Mouse (Mus musculus): Measurements from ENCODE around the gene Vamp2. TPM values are rescaled to one million over a fixed set of nuclear protein-coding genes. Genes with fewer than 3 reads are reported as not detected.

The Vamp2 gene
- polyA plus RNA-seq, 1 experiment from 2014 or later, result 385 TPM

DNA sequence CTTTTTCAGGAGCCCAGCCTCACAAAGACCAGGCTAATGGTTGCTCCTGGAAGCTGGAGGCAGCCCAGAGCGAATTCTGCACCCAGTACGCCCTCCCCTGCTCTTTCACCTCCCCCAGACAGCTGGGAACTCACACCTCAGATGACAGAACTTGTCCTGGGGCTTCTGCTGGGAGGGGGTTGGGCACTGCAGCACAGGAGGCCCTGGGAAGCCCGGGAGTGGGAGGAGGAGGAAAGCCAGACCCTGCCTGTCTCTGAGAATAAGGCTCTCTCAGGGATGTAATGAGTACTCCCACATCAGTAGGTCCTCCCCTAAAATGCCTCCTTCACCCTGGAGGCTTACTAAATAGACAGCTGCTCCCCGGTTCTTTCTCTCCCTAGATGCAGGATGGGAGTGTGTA is 1.2 kb upstream of the Vamp2 start:
- no peaks in the 10 kb centered on the region for H3K9me3 ChIP-seq (ENCODE audit: control insufficient read depth, low read length)
- 32% methylated on average over 4 of the region's 4 CpGs for WGBS
- H3K36me3 ChIP-seq (ENCODE audit: control insufficient read depth, insufficient read depth, low read length), result 0 out of 2 replicates have a peak, but pooled peaks cover 8% of the 10 kb centered on the region
- no peaks in the 10 kb centered on the region for H3K27me3 ChIP-seq (ENCODE audit: control insufficient read depth, insufficient read depth, low read length)
- no peak for ATAC-seq (ENCODE audit: low read depth)
- H3K4me1 ChIP-seq (ENCODE audit: control insufficient read depth, insufficient read depth, low read length), result peaks cover 20% of the 10 kb centered on the region
- H3K4me3 ChIP-seq (ENCODE audit: low read depth, low read length), result no peak overlapping the region
- no peak overlapping the region for H3K4me2 ChIP-seq (ENCODE audit: low read depth, low read length)
- H3K9ac ChIP-seq (replicated peaks; ENCODE audit: low read depth, low read length), result no peak overlapping the region
- H3K27ac ChIP-seq (ENCODE audit: low read depth, low read length), result peak overlapping the region; percentile 95; the same call in 1 of the 2 replicates

DNA sequence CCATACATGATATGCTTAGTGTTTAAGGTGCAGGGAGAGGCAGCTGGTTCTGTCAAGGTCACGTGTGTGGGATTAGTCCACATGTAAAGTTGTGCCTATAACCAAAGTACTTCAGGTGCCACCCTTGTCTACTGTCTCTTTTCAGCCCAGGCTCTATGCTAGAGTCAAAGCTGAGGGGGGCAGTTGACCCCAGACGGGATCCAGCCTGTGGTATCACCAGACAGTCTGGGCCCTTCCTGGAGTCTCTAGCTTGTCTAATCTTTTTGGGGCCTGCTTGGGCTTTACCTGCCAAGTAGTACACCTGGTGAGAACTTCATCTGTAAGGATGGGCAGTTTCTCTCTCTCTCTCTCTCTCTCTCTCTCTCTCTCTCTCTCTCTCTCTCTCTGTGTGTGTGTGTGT is 693 bp upstream of the Vamp2 start:
- Histone ChIP-seq H3K9me3 (ENCODE audit: control insufficient read depth, low read length) (no peaks in the 10 kb centered on the region), H3K27ac (ENCODE audit: low read depth, low read length) (peak overlapping the region; percentile 95), H3K36me3 (ENCODE audit: control insufficient read depth, insufficient read depth, low read length) (0 out of 2 replicates have a peak, but pooled peaks cover 8% of the 10 kb centered on the region), H3K4me3 (ENCODE audit: low read depth, low read length) (no peak overlapping the region), H3K4me1 (ENCODE audit: control insufficient read depth, insufficient read depth, low read length) (peaks cover 20% of the 10 kb centered on the region), H3K27me3 (ENCODE audit: control insufficient read depth, insufficient read depth, low read length) (no peaks in the 10 kb centered on the region), H3K4me2 (ENCODE audit: low read depth, low read length) (peak overlapping the region; percentile 98), H3K9ac (replicated peaks; ENCODE audit: low read depth, low read length) (no peak overlapping the region)
- 60% methylated on average over 2 of the region's 2 CpGs for WGBS
- ATAC-seq (ENCODE audit: low read depth), result no peak

DNA sequence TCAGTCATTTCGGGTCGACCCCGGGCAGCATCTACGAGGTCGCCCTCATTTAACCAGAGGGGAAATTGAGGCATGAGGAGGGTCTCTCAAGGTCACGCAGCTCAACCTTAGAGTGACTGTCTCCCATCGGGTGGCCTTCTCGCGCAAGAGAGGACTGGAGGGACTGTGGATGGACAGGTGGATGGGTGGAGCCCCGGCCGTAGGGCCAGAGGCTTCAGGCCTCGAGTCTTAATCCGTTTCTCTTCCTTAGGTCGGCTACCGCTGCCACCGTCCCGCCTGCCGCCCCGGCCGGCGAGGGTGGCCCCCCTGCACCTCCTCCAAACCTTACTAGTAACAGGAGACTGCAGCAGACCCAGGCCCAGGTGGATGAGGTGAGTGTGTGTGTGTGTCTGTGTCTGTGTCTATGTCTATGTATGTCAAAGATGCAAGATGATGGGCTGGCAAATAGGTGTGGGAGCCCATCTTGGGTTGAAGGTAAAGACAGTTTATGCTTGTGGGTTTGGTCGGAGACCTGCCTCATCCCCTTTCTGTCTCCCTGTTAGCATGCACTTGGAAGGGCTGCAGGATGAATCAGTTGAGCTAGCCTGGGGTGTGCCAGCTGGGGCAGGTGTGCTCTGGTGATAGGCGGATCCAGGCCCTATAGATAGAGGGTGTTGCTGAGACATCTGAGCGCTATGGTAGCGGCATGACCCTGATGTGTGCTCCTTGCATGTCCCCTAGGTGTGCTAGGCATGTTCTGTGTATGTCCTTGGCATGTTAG is 746 bp downstream of the Vamp2 start:
- ATAC-seq (ENCODE audit: low read depth), result peak; percentile 12; the same call in 1 of the 2 replicates
- Histone ChIP-seq H3K4me1 (ENCODE audit: control insufficient read depth, insufficient read depth, low read length) (peaks cover 20% of the 10 kb centered on the region), H3K4me3 (ENCODE audit: low read depth, low read length) (peak overlapping the region; percentile 100), H3K9ac (replicated peaks; ENCODE audit: low read depth, low read length) (peak overlapping the region; percentile 100), H3K36me3 (ENCODE audit: control insufficient read depth, insufficient read depth, low read length) (0 out of 2 replicates have a peak, but pooled peaks cover 8% of the 10 kb centered on the region), H3K9me3 (ENCODE audit: control insufficient read depth, low read length) (no peaks in the 10 kb centered on the region), H3K27me3 (ENCODE audit: control insufficient read depth, insufficient read depth, low read length) (no peaks in the 10 kb centered on the region), H3K4me2 (ENCODE audit: low read depth, low read length) (peak overlapping the region; percentile 98), H3K27ac (ENCODE audit: low read depth, low read length) (peak overlapping the region; percentile 95)
- WGBS, result 11% methylated on average over 25 of the region's 25 CpGs

DNA sequence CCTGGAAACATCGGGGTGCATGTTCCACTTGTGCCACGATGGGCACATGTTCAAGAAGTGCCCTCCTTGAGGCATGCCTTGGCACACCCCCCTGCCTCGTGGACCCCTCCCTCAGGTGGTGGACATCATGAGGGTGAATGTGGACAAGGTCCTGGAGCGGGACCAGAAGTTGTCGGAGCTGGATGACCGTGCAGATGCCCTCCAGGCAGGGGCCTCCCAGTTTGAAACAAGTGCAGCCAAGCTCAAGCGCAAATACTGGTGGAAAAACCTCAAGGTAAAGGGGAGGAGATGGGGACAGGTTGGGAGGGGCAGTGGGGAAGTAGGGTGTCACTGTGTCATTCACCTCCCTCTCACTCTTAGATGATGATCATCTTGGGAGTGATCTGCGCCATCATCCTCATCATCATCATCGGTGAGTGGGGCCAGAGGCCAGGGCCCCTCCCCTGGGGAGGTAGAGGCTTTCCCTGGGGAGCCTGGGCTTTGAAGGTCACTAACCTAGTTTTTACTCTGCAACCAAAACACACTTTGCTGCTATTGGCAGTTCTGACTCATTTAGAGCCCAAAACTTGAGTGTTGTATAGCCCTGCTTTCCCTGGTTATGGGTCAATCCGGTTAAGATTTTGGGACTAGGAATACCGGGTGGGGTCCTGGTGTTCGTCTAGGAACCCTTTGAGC is 1.5 kb downstream of the Vamp2 start:
- H3K4me2 ChIP-seq (ENCODE audit: low read depth, low read length), result peak overlapping the region; percentile 98
- 0 out of 2 replicates have a peak, but pooled peaks cover 8% of the 10 kb centered on the region for H3K36me3 ChIP-seq (ENCODE audit: control insufficient read depth, insufficient read depth, low read length)
- H3K4me1 ChIP-seq (ENCODE audit: control insufficient read depth, insufficient read depth, low read length), result peaks cover 20% of the 10 kb centered on the region
- WGBS, result 88% methylated on average over 12 of the region's 12 CpGs
- H3K9me3 ChIP-seq (ENCODE audit: control insufficient read depth, low read length), result no peaks in the 10 kb centered on the region
- H3K27ac ChIP-seq (ENCODE audit: low read depth, low read length), result no peak overlapping the region
- H3K9ac ChIP-seq (replicated peaks; ENCODE audit: low read depth, low read length), result peak overlapping the region; percentile 100
- no peak for ATAC-seq (ENCODE audit: low read depth)
- no peaks in the 10 kb centered on the region for H3K27me3 ChIP-seq (ENCODE audit: control insufficient read depth, insufficient read depth, low read length)
- peak overlapping the region; percentile 100 for H3K4me3 ChIP-seq (ENCODE audit: low read depth, low read length)

DNA sequence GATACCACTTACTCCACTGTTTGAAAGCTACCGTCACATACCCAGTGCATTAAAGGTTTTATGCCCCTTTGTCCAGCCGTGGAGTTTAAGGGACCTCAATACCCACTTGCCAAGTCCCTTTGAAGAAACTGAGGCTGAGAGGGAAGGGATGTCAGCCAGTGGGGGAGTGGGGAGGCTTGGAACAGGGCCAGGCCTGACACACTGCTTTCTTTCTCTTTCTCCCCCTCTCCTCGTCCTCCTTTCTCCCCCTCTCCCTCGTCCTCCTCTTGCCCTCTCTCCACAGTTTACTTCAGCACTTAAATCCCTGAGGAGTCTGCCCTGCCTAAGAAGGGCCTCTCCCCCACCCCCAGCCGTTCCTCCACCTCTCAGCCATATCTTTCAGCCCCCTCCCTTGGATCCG is 2.1 kb downstream of the Vamp2 start:
- 59% methylated on average over 6 of the region's 6 CpGs for WGBS
- H3K4me3 ChIP-seq (ENCODE audit: low read depth, low read length), result no peak overlapping the region

DNA sequence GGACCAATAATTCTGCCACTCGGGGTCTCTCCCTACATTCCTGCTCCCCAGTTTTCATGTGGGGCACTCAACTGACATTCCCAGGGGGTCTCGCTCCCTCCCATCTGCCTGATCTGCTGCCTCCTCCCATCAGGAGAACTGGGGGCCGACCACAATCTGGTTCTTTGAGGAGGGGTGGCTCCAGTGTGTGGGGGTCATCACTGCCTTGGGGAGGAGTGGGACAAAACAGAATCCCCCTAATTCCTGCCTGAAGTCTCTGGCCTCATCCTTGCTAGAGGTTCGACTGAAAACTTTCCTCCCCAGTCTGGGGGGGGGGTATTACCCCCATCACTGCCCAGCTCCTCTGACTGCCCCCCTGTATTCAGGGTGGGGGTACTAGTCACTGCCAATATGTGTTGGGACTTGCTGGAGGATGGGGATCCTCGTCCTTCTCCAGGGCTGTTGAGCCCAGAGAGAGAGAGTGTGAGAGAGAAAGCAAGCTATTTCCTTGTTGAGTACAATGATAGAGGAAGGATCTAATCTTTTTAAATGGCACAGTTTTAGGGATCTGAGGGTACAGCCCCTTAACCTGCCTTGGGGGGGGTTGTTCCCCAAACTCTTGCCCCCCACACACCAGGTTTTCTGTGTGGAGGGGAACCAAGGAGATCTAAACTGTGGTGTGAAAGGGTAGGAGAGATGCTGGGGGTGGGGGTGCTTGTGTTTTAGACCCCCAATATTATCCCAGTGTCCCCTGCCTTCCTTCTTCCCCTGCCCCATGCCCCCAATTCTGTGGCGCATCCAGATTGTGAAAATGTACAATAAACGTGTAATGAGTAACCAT is 3.5 kb downstream of the Vamp2 start:
- Histone ChIP-seq H3K36me3 (ENCODE audit: control insufficient read depth, insufficient read depth, low read length) (0 out of 2 replicates have a peak, but pooled peaks cover 8% of the 10 kb centered on the region), H3K9ac (replicated peaks; ENCODE audit: low read depth, low read length) (no peak overlapping the region), H3K27me3 (ENCODE audit: control insufficient read depth, insufficient read depth, low read length) (no peaks in the 10 kb centered on the region), H3K27ac (ENCODE audit: low read depth, low read length) (no peak overlapping the region), H3K9me3 (ENCODE audit: control insufficient read depth, low read length) (no peaks in the 10 kb centered on the region), H3K4me1 (ENCODE audit: control insufficient read depth, insufficient read depth, low read length) (peaks cover 28% of the 10 kb centered on the region), H3K4me3 (ENCODE audit: low read depth, low read length) (no peak overlapping the region), H3K4me2 (ENCODE audit: low read depth, low read length) (no peak overlapping the region)
- WGBS, result 67% methylated on average over 7 of the region's 7 CpGs
- no peak for ATAC-seq (ENCODE audit: low read depth)

More for the DNA sequence above, 2.1 kb downstream of the Vamp2 start:
- Histone ChIP-seq H3K9me3 (ENCODE audit: control insufficient read depth, low read length) (no peaks in the 10 kb centered on the region), H3K4me2 (ENCODE audit: low read depth, low read length) (peak overlapping the region; percentile 98; the same call in 1 of the 2 replicates), H3K9ac (replicated peaks; ENCODE audit: low read depth, low read length) (peak overlapping the region; percentile 100; the same call in 1 of the 2 replicates), H3K4me1 (ENCODE audit: control insufficient read depth, insufficient read depth, low read length) (peaks cover 21% of the 10 kb centered on the region), H3K27ac (ENCODE audit: low read depth, low read length) (no peak overlapping the region), H3K27me3 (ENCODE audit: control insufficient read depth, insufficient read depth, low read length) (no peaks in the 10 kb centered on the region), H3K36me3 (ENCODE audit: control insufficient read depth, insufficient read depth, low read length) (0 out of 2 replicates have a peak, but pooled peaks cover 8% of the 10 kb centered on the region)
- ATAC-seq (ENCODE audit: low read depth), result no peak

DNA sequence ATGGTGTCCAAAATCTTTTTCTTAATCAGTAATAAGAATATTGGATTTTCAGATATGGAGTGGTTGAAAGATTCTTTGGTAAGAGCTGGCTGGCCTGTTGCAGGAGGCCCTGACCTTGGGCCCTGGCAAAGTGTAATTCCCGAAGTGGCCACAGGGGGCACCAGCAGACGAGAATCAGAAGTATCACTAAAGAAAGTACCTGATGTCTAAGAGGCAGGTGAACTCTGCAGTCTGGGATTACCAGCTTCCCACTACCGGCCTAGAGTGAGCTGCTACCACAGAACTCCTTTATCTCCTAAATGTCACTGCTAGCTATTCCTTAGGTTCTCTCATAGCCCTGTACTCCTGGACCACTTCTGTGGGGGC is 4.1 kb downstream of the Vamp2 start:
- Histone ChIP-seq H3K4me1 (ENCODE audit: control insufficient read depth, insufficient read depth, low read length) (peaks cover 30% of the 10 kb centered on the region), H3K36me3 (ENCODE audit: control insufficient read depth, insufficient read depth, low read length) (0 out of 2 replicates have a peak, but pooled peaks cover 8% of the 10 kb centered on the region), H3K27me3 (ENCODE audit: control insufficient read depth, insufficient read depth, low read length) (no peaks in the 10 kb centered on the region), H3K9ac (replicated peaks; ENCODE audit: low read depth, low read length) (no peak overlapping the region), H3K27ac (ENCODE audit: low read depth, low read length) (no peak overlapping the region), H3K4me3 (ENCODE audit: low read depth, low read length) (no peak overlapping the region), H3K9me3 (ENCODE audit: control insufficient read depth, low read length) (no peaks in the 10 kb centered on the region), H3K4me2 (ENCODE audit: low read depth, low read length) (no peak overlapping the region)
- WGBS, result 6% methylated on average over 3 of the region's 3 CpGs
- ATAC-seq (ENCODE audit: low read depth), result no peak

DNA sequence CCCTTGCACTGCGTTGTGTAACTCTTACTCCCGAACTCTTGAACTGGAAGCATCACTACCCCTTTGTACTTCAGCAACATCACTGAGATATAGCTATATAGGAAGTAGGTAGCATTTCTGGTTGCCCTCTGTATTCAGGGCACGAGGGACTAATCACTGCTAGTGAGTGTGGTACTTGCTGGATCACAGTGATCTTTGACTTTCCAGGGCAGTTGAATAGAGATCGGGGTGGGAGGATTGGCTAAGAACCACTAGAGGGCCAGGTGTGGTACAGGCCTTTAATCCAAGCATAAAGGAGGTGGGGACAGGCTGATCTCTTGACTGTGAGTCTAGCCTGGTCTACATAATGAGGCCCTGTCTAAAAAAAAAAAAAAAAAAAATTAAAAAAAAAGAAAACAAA is 4.6 kb downstream of the Vamp2 start:
- Histone ChIP-seq H3K36me3 (ENCODE audit: control insufficient read depth, insufficient read depth, low read length) (0 out of 2 replicates have a peak, but pooled peaks cover 8% of the 10 kb centered on the region), H3K9me3 (ENCODE audit: control insufficient read depth, low read length) (no peaks in the 10 kb centered on the region), H3K9ac (replicated peaks; ENCODE audit: low read depth, low read length) (no peak overlapping the region), H3K4me2 (ENCODE audit: low read depth, low read length) (no peak overlapping the region), H3K4me1 (ENCODE audit: control insufficient read depth, insufficient read depth, low read length) (peaks cover 35% of the 10 kb centered on the region), H3K4me3 (ENCODE audit: low read depth, low read length) (no peak overlapping the region), H3K27me3 (ENCODE audit: control insufficient read depth, insufficient read depth, low read length) (no peaks in the 10 kb centered on the region), H3K27ac (ENCODE audit: low read depth, low read length) (no peak overlapping the region)
- 88% methylated on average over 4 of the region's 4 CpGs for WGBS
- no peak for ATAC-seq (ENCODE audit: low read depth)
